Mouse (Mus musculus) spleen, adult 2 months (tissue): Measurements from ENCODE around the gene Kynu. TPM values are rescaled to one million over a fixed set of nuclear protein-coding genes. Genes with fewer than 3 reads are reported as not detected.
A peak's percentile ranks its signal among the peaks of the same experiment; 100 is the strongest.

Experiments used
- DNase-seq, 2 experiments: peaks; one replicate each; pipeline versions ENCODE4 v3.0.0 to v3.0.0-alpha.2; 2012 to 2021; ENCODE audit warnings: low spot score in 2 of 2, low read depth in 1 of 2
- H3K27ac ChIP-seq: fragments of 200-500 bp; 2 replicates; pipeline ENCODE4 v1.5.1; 2012; ENCODE audit warnings: low read length, inconsistent platforms; ENCODE audit not compliant: insufficient read depth
- H3K27me3 ChIP-seq: fragments of 200-500 bp; 2 replicates; pipeline ENCODE4 v1.6.1; 2012; ENCODE audit warnings: mild to moderate bottlenecking, moderate library complexity, low read length, inconsistent platforms; ENCODE audit not compliant: control insufficient read depth, insufficient read depth
- H3K36me3 ChIP-seq: fragments of 200-500 bp; 2 replicates; pipeline ENCODE4 v1.6.1; 2012; ENCODE audit warnings: mild to moderate bottlenecking, low read length, inconsistent platforms; ENCODE audit not compliant: control insufficient read depth, insufficient read depth
- H3K4me1 ChIP-seq: fragments of 200-500 bp; 2 replicates; pipeline ENCODE4 v1.6.1; 2011; ENCODE audit warnings: inconsistent platforms; ENCODE audit not compliant: control insufficient read depth, insufficient read depth, insufficient read length
- H3K4me3 ChIP-seq: fragments of 200-500 bp; 2 replicates; pipeline ENCODE4 v1.5.1; 2011; ENCODE audit warnings: mild to moderate bottlenecking, inconsistent platforms; ENCODE audit not compliant: insufficient read depth, insufficient read length; ENCODE audit errors: extremely low read depth
- CTCF ChIP-seq: fragments of 200-500 bp; IDR thresholded peaks from 2 replicates; pipeline ENCODE4 v1.5.1; 2011; ENCODE audit warnings: mild to moderate bottlenecking, inconsistent platforms; ENCODE audit not compliant: insufficient read depth, insufficient read length, insufficient replicate concordance; ENCODE audit errors: extremely low read depth
- POLR2A ChIP-seq: fragments of 200-500 bp; IDR thresholded peaks from 2 replicates; pipeline ENCODE4 v1.6.1; 2011; ENCODE audit warnings: low read depth, low read length, inconsistent platforms
- WGBS: fragments of 180-500 bp; shearing (Covaris S2); methylation state at CpG from one replicate; pipeline ENCODE4 v1.1.7; 2018; 5-methylcytosine and 5-hydroxymethylcytosine counted together
- polyA plus RNA-seq: library from polyadenylated mRNA; depleted of rRNA; stranded (reverse); fragments of >200 nt; gene quantifications from 2 replicates; pipeline ENCODE4 v1.2.3, GENCODE M21; 2012; rRNA removed

Gene Kynu
- 3.2 and 4.1 TPM in 2 replicates for polyA plus RNA-seq

- Histone ChIP-seq H3K27me3 (no peaks in the 10 kb centered on the region), H3K27ac (peak within 1 kb of the TSS; percentile 91), H3K4me1 (peaks cover 7% of the 10 kb centered on the region), H3K4me3 (peak within 1 kb of the TSS; percentile 62), H3K36me3 (0 out of 2 replicates have a peak, but pooled peaks cover 1% of the 10 kb centered on the region)
- no peak for TF ChIP-seq CTCF
- WGBS: 6% methylated on average over 9 of the region's 9 CpGs
- peak; percentile 39 to 50 for DNase-seq
These were observed at the start of gene Kynu for GRCm38 (mm10) chr2:43555062-43555888. Gene Kynu, plus strand, starts transcription at chr2:43555329.

DNA sequence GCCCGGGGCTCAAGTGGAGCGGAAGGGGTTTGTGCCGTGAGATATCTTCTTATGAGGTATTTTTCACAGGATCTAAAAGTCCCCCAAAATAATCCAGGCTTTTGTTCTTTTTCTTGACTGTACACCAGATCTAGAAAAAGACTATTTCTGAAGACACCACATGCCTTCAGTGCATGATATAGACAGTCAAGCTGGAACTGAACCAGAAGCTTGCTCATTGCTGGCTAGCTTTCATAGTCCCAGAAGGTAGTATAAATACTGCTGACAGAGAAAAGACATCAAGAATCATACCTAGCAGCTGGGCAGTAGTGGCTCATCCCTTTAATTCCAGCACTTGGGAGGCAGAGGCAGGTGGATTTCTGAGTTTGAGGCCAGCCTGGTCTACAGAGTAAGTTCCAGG, 48.9 kb upstream of the Kynu start:
- no peak overlapping the region for H3K4me3 ChIP-seq
- TF ChIP-seq CTCF (no peak), POLR2A (no peak)
- H3K36me3 ChIP-seq: no peaks in the 10 kb centered on the region
- H3K27ac ChIP-seq: no peak overlapping the region
- H3K4me1 ChIP-seq: no peaks in the 10 kb centered on the region
- no peak for DNase-seq
- H3K27me3 ChIP-seq: no peaks in the 10 kb centered on the region
- 92% methylated on average over 3 of the region's 3 CpGs for WGBS

- TF ChIP-seq POLR2A (no peak), CTCF (no peak)
- no peak for DNase-seq
- H3K27me3 ChIP-seq: no peaks in the 10 kb centered on the region
- H3K4me1 ChIP-seq: no peaks in the 10 kb centered on the region
- no peak overlapping the region for H3K27ac ChIP-seq
- no peaks in the 10 kb centered on the region for H3K36me3 ChIP-seq
- H3K4me3 ChIP-seq: no peak overlapping the region
- WGBS: 85% methylated on average over 7 of the region's 7 CpGs
These were observed 41.3 kb upstream of the Kynu start for GRCm38 (mm10) chr2:43513852-43514251.

- WGBS: 66% methylated on average over 2 of the region's 2 CpGs
- Histone ChIP-seq H3K4me1 (no peaks in the 10 kb centered on the region), H3K27me3 (no peaks in the 10 kb centered on the region), H3K27ac (no peak overlapping the region), H3K36me3 (no peaks in the 10 kb centered on the region), H3K4me3 (no peak overlapping the region)
- DNase-seq: no peak
- no peak for TF ChIP-seq POLR2A
- TF ChIP-seq CTCF: no peak
These were observed 20.7 kb upstream of the Kynu start for GRCm38 (mm10) chr2:43534417-43534816.

- no peaks in the 10 kb centered on the region for H3K4me1 ChIP-seq
- H3K27ac ChIP-seq: no peak overlapping the region
- H3K4me3 ChIP-seq: no peak overlapping the region
- TF ChIP-seq CTCF (no peak), POLR2A (no peak)
- H3K27me3 ChIP-seq: no peaks in the 10 kb centered on the region
- WGBS: 63% methylated on average over 3 of the region's 3 CpGs
- DNase-seq: no peak
- no peaks in the 10 kb centered on the region for H3K36me3 ChIP-seq
These were observed 12.5 kb upstream of the Kynu start for GRCm38 (mm10) chr2:43542615-43543014.

DNA sequence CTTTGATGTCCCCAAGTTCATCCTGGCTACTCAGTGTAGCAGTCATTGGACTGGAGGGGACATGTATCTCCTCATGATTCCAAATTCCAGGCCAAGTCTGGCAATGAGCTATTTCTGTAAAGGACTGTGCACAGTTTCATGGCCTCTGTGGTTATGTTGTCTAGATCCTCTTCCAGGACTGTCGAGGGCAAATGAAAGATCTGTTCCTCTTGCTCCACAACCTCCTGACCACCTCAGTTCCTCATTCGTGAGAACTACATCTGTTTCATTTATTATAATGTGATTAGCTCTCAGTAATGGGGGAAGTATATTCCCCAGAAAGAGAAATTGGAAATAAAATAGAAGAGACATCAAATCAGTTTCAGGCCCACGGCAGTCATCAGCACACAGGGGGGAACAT, 9.5 kb upstream of the Kynu start:
- TF ChIP-seq CTCF (no peak), POLR2A (no peak)
- H3K27ac ChIP-seq: no peak overlapping the region
- DNase-seq: no peak
- no peak overlapping the region for H3K4me3 ChIP-seq
- WGBS: 18% methylated on average over 3 of the region's 3 CpGs
- no peaks in the 10 kb centered on the region for H3K27me3 ChIP-seq
- no peaks in the 10 kb centered on the region for H3K4me1 ChIP-seq
- H3K36me3 ChIP-seq: no peaks in the 10 kb centered on the region

- 94% methylated on average over 1 of the region's 1 CpGs for WGBS
- Histone ChIP-seq H3K36me3 (no peaks in the 10 kb centered on the region), H3K4me3 (no peak overlapping the region), H3K27me3 (no peaks in the 10 kb centered on the region), H3K4me1 (no peaks in the 10 kb centered on the region), H3K27ac (no peak overlapping the region)
- TF ChIP-seq CTCF: no peak
- no peak for TF ChIP-seq POLR2A
- no peak for DNase-seq
These were observed 8.7 kb upstream of the Kynu start for GRCm38 (mm10) chr2:43546448-43546847.
